In genomic region chr13:109907634-109908033, GRCm38 (mm10) we compare ENCODE assay signal across 8 mouse cellular contexts.
DNase-seq lines count a peak whose midpoint lies in the region; ATAC-seq and TF ChIP-seq lines count a peak whose summit lies in the region.

No protein-coding gene starts in this region.

- no peaks in the 10 kb centered on the region for H3K27me3 ChIP-seq in limb, embryonic 14.5 days (ENCODE audit: control insufficient read depth, insufficient read depth, low read length)

- H3K4me3 ChIP-seq in brown adipose tissue, adult 24 weeks (ENCODE audit: insufficient read depth, low read depth, low read length) = peak overlapping the region; percentile 36; the same call in 1 of the 2 replicates
- no peak overlapping the region for H3K4me3 ChIP-seq in limb, embryonic 14.5 days (replicated peaks; ENCODE audit: low read length)

- H3K9ac ChIP-seq in limb, embryonic 14.5 days (ENCODE audit: low read depth, low read length, severe bottlenecking) = no peak overlapping the region

- ATAC-seq in limb, embryonic 14.5 days (ENCODE audit: low FRiP score, low read depth) = no peak

- H3K36me3 ChIP-seq in limb, embryonic 14.5 days (ENCODE audit: control insufficient read depth, insufficient read depth, low read length) = no peaks in the 10 kb centered on the region

- no peak for TF ChIP-seq POLR2A in limb, embryonic 14.5 days (IDR thresholded peaks at IDR 0.05; ENCODE audit: borderline replicate concordance, extremely low read depth, insufficient read depth, insufficient read length)

- H3K27ac ChIP-seq in brown adipose tissue, adult 24 weeks (replicated peaks; ENCODE audit: low read depth, low read length) = no peak overlapping the region; the same call in none of the 2 replicates
- no peak overlapping the region for H3K27ac ChIP-seq in limb, embryonic 14.5 days (replicated peaks; ENCODE audit: low read depth, low read length)

- peak; percentile 62 for DNase-seq in ovary, postnatal 36 days (ENCODE audit: low spot score)
- no peak for DNase-seq in ovary, postnatal 10 days (ENCODE audit: low spot score)
- DNase-seq in fibroblast of lung, adult 2 months (ENCODE audit: low read depth) = peak; percentile 35
- peak; percentile 43 to 76 for DNase-seq in kidney, adult 8-10 months
- peak; percentile 61 for DNase-seq in limb, embryonic 14.5 days (ENCODE audit: low spot score)
- peak; percentile 78 for DNase-seq in retina, embryonic 14.5 days (ENCODE audit: low spot score)
- DNase-seq in thymus, postnatal 14 days = peak; percentile 96

- WGBS in limb, embryonic 14.5 days = 32% methylated on average over 9 of the region's 9 CpGs

- H3K4me2 ChIP-seq in limb, embryonic 14.5 days (replicated peaks; ENCODE audit: low read depth, low read length, severe bottlenecking) = no peak overlapping the region

- H3K9me3 ChIP-seq in limb, embryonic 14.5 days (ENCODE audit: control insufficient read depth, low read length) = no peaks in the 10 kb centered on the region

- H3K4me1 ChIP-seq in brown adipose tissue, adult 24 weeks (ENCODE audit: control insufficient read depth, insufficient read depth, insufficient read length, low read length) = 0 out of 2 replicates have a peak, but pooled peaks cover 4% of the 10 kb centered on the region
- H3K4me1 ChIP-seq in limb, embryonic 14.5 days (ENCODE audit: control insufficient read depth, insufficient read depth, low read length) = peaks cover 21% of the 10 kb centered on the region; the same call in 1 of the 2 replicates
